Mouse (Mus musculus): ENCODE data around the gene Meig1. TPM values are rescaled to one million over a fixed set of nuclear protein-coding genes. Genes with fewer than 3 reads are reported as not detected.
A peak's percentile ranks its signal among the peaks of the same experiment; 100 is the strongest.
"Not testable (repeated sequence)": the region's sequence is repeated elsewhere in the genome, so short reads cannot be mapped to it uniquely, and the experiment has no call there.

The Meig1 gene
- polyA plus RNA-seq, 1 experiment from 2014 or later, result not detected

DNA sequence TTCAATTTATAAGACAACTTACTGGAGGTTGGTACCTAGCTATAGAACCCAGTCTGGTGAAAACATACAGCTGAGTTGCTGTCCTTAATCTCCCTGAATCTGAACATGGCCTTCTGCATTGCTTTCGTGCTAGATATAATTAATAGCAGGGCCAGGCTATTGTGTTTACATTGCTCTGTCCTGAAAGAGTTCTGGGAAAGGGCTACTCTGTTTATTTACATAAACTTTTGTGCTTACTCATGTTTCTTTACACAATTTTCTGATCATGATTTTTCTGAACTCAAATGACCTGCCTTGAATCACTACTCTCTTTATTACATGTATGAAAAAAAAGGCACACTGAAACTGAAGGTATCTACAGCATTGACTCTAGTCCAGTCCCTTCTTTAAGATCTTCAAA, 6.8 kb downstream of the Meig1 start:
- no peaks in the 10 kb centered on the region for H3K9me3 ChIP-seq (replicated peaks)
- H3K27ac ChIP-seq, result no peak overlapping the region
- H3K4me1 ChIP-seq, result peaks cover 7% of the 10 kb centered on the region; the same call in 1 of the 2 replicates
- H3K27me3 ChIP-seq (ENCODE audit: low read depth, poor library complexity, severe bottlenecking), result peaks cover 19% of the 10 kb centered on the region; the same call in 1 of the 2 replicates
- no peaks in the 10 kb centered on the region for H3K36me3 ChIP-seq
- H3K4me3 ChIP-seq, result no peak overlapping the region
- DNase-seq (ENCODE audit: low spot score), result no peak
- 78% methylated on average over 1 of the region's 1 CpGs for WGBS

DNA sequence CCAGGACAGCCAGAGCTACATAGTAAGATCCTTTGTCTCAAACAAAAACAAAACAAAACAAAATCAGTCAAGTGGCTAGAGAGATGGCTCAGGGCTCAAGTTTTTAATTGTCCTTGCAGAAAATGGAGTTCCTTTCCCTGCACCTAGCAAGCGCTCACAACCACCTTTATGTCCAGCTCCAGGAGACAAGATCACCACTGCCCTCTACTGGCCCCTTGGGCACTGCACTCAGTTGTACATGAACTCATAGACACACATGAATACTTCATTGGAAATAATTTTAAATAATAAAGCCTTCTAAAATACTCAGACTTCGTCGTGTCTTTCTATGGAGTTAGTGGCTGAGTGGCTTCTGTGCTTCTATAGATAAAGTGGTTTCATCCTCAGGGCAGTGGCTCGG, 8.2 kb downstream of the Meig1 start:
- peak; percentile 67 for DNase-seq (ENCODE audit: low spot score)
- Histone ChIP-seq H3K9me3 (replicated peaks) (no peaks in the 10 kb centered on the region), H3K36me3 (no peaks in the 10 kb centered on the region), H3K4me1 (peaks cover 7% of the 10 kb centered on the region; the same call in 1 of the 2 replicates), H3K27me3 (ENCODE audit: low read depth, poor library complexity, severe bottlenecking) (peaks cover 19% of the 10 kb centered on the region; the same call in 1 of the 2 replicates), H3K27ac (no peak overlapping the region), H3K4me3 (no peak overlapping the region)
- WGBS, result 38% methylated on average over 4 of the region's 4 CpGs

DNA sequence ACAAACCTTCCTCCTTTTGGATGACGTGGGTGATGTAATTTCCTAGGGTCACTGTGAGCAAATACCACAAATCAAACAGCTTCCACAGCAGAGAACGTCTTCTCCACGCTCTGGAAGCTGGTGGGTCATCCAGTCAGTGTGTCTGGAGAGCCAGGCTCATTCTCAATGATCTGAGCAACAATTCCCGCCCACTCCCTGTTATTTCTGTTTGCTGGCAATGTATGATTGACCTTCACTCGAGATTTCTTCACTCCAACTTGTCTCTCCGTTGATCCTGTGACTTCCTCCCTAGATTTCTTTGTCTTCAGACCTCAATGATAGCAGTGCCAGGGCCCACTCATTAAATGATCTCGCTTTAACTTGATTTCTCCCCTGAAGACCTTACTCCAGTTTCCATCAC, 14.7 kb downstream of the Meig1 start:
- Histone ChIP-seq H3K9me3 (replicated peaks) (no peaks in the 10 kb centered on the region), H3K27me3 (ENCODE audit: low read depth, poor library complexity, severe bottlenecking) (no peaks in the 10 kb centered on the region), H3K27ac (no peak overlapping the region), H3K36me3 (no peaks in the 10 kb centered on the region), H3K4me3 (no peak overlapping the region), H3K4me1 (no peaks in the 10 kb centered on the region)
- DNase-seq (ENCODE audit: low spot score), result no peak
- WGBS, result 82% methylated on average over 7 of the region's 7 CpGs

DNA sequence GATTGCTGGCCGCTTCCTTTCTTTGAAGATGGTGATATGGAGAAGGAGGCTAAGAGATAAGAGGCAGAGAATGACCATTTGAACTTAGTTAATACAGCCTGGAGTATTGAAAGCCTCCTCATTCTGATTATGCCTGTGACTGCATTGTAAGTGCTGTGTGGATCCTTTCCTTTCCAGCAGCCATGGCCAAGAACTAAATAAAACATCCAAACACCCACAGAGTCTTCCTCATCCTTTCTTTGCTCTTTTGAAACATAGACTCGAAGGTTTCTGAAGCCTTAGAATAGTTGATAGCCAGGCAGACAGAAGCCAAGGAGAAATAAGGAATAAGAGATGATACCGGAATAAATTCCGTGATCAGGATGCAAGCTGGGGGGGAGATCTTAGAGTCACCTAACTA, 16.5 kb downstream of the Meig1 start:
- no peaks in the 10 kb centered on the region for H3K36me3 ChIP-seq
- H3K27ac ChIP-seq, result no peak overlapping the region
- no peak for DNase-seq (ENCODE audit: low spot score)
- H3K4me3 ChIP-seq, result no peak overlapping the region
- no peaks in the 10 kb centered on the region for H3K27me3 ChIP-seq (ENCODE audit: low read depth, poor library complexity, severe bottlenecking)
- H3K4me1 ChIP-seq, result no peaks in the 10 kb centered on the region
- WGBS, result 89% methylated on average over 4 of the region's 4 CpGs
- no peaks in the 10 kb centered on the region for H3K9me3 ChIP-seq (replicated peaks)

GRCm38 (mm10) chr2:3397110-3397509, 25.3 kb downstream of the Meig1 start, which contains the start of gene Olah:
Gene Olah, minus strand, starts transcription at chr2:3397210.
- H3K27ac ChIP-seq; H3K4me3 ChIP-seq; H3K9me3 ChIP-seq (replicated peaks); H3K36me3 ChIP-seq; H3K27me3 ChIP-seq (ENCODE audit: low read depth, poor library complexity, severe bottlenecking); DNase-seq (ENCODE audit: low spot score); H3K4me1 ChIP-seq: not testable (repeated sequence)
- WGBS, result 65% methylated on average over 10 of the region's 10 CpGs

DNA sequence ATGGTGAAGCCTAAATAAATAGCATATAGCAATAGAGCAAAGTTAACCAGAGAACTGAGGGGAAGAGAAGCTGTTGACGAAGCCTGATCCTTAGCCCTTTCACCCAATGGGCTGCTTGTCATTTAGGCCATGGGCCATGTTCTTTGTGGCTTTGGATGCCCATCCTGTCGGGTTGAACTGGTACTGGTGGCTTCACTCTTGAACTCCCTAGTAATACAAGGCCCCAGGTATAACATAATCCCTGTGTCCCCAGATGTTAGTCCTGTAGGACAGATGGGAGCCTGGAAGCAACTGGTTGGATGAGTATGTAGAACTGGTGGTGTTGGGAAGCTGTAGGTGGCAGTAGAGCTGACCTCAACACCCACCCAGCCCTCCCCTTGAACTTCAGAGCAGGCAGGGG, 30.5 kb downstream of the Meig1 start:
- no peak overlapping the region for H3K4me3 ChIP-seq
- H3K27ac ChIP-seq, result no peak overlapping the region
- 85% methylated on average over 2 of the region's 2 CpGs for WGBS
- no peaks in the 10 kb centered on the region for H3K9me3 ChIP-seq (replicated peaks)
- H3K27me3 ChIP-seq (ENCODE audit: low read depth, poor library complexity, severe bottlenecking), result no peaks in the 10 kb centered on the region
- no peaks in the 10 kb centered on the region for H3K4me1 ChIP-seq
- no peaks in the 10 kb centered on the region for H3K36me3 ChIP-seq
- no peak for DNase-seq (ENCODE audit: low spot score)

DNA sequence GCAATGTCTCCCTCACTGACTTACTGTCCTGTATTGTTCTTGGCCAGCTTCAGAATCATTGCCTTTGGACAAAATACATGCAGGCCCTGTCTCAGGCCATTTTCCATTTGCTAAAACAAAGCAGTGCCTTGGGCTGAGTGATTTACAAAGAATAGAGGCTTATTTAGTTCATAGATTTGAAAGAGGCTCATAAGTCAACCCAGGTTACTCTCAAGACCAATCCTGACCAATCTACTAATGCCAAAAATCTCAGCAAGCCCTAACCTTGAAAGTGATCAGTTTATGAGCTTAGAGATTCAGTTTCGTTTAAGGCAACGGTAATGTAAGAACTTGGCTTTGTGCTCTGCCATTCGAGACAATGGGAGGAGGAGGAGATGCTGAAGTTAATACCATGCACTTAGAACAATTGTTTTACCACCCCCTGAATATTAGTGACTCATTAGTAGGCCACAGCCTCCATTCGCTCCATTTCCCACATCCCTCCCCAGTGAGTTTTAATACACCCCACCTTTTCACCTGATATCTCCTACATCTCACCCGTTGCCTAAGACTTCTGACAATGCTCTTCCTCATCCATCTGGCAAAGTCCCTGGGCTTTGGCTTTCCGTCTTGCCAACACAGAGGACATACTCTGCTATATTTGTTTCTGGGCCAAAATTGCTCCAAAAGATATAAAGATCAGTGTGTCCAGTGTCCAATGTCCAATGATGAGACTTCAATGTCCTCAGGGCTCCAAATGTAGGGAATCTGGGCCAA, 35.2 kb downstream of the Meig1 start:
- WGBS, result 86% methylated on average over 6 of the region's 6 CpGs
- no peak overlapping the region for H3K4me3 ChIP-seq
- H3K27me3 ChIP-seq (ENCODE audit: low read depth, poor library complexity, severe bottlenecking), result no peaks in the 10 kb centered on the region
- no peaks in the 10 kb centered on the region for H3K9me3 ChIP-seq (replicated peaks)
- no peaks in the 10 kb centered on the region for H3K36me3 ChIP-seq
- DNase-seq (ENCODE audit: low spot score), result no peak
- no peaks in the 10 kb centered on the region for H3K4me1 ChIP-seq
- H3K27ac ChIP-seq, result no peak overlapping the region

GRCm38 (mm10) chr2:3365127-3365526, 57.3 kb downstream of the Meig1 start:
- Histone ChIP-seq H3K27me3 (ENCODE audit: low read depth, poor library complexity, severe bottlenecking) (no peaks in the 10 kb centered on the region), H3K27ac (no peak overlapping the region), H3K4me1 (no peaks in the 10 kb centered on the region), H3K9me3 (replicated peaks) (no peaks in the 10 kb centered on the region), H3K36me3 (no peaks in the 10 kb centered on the region), H3K4me3 (no peak overlapping the region)
- 85% methylated on average over 4 of the region's 4 CpGs for whole genome bisulfite sequencing
- no peak for DNase-seq (ENCODE audit: low spot score)

- Histone ChIP-seq H3K9me3 (replicated peaks) (no peaks in the 10 kb centered on the region), H3K36me3 (no peaks in the 10 kb centered on the region), H3K4me3 (no peak overlapping the region), H3K27me3 (ENCODE audit: low read depth, poor library complexity, severe bottlenecking) (no peaks in the 10 kb centered on the region), H3K27ac (no peak overlapping the region), H3K4me1 (no peaks in the 10 kb centered on the region; the same call in 1 of the 2 replicates)
- 80% methylated on average over 3 of the region's 3 CpGs for WGBS
- DNase-seq (ENCODE audit: low spot score), result no peak
These were observed 61.4 kb downstream of the Meig1 start for GRCm38 (mm10) chr2:3361067-3361466.

Other genes starting within 250 kb of the Meig1 start
- gene Nmt2, start 138.4 kb downstream of the Meig1 start, polyA plus RNA-seq (2016; fragmentation: Nextera tagmentation; extraction: Ambion mirVana), result 32.0 and 33.9 TPM in 2 replicates
- 19.0 and 21.3 TPM in 2 replicates for gene Rpp38, start 90.0 kb downstream of the Meig1 start, polyA plus RNA-seq (2016; fragmentation: Nextera tagmentation; extraction: Ambion mirVana)
- 0.41 TPM in 1 of 2 replicates, not detected in the other for gene Acbd7, start 86.5 kb downstream of the Meig1 start, polyA plus RNA-seq (2016; fragmentation: Nextera tagmentation; extraction: Ambion mirVana)
- gene Olah, start 25.4 kb downstream of the Meig1 start, polyA plus RNA-seq (2016; fragmentation: Nextera tagmentation; extraction: Ambion mirVana), result not detected in 2 replicates
- 4.5 and 5.1 TPM in 2 replicates for gene Dclre1c, start 1.5 kb upstream of the Meig1 start, polyA plus RNA-seq (2016; fragmentation: Nextera tagmentation; extraction: Ambion mirVana)
- 38.3 and 39.1 TPM in 2 replicates for gene Suv39h2, start 52.4 kb upstream of the Meig1 start, polyA plus RNA-seq (2016; fragmentation: Nextera tagmentation; extraction: Ambion mirVana)
- gene Gm45902, start 90.1 kb upstream of the Meig1 start, polyA plus RNA-seq (2016; fragmentation: Nextera tagmentation; extraction: Ambion mirVana), result 9.0 and 10.7 TPM in 2 replicates
- 137 and 138 TPM in 2 replicates for gene Hspa14, start 90.2 kb upstream of the Meig1 start, polyA plus RNA-seq (2016; fragmentation: Nextera tagmentation; extraction: Ambion mirVana)
- 0.06 and 0.24 TPM in 2 replicates for gene Cdnf, start 90.4 kb upstream of the Meig1 start, polyA plus RNA-seq (2016; fragmentation: Nextera tagmentation; extraction: Ambion mirVana)
- 47.5 and 48.8 TPM in 2 replicates for gene Fam107b, start 147.8 kb upstream of the Meig1 start, polyA plus RNA-seq (2016; fragmentation: Nextera tagmentation; extraction: Ambion mirVana)